Mouse (Mus musculus) cerebellum, adult 11-12 months (tissue): Measurements from ENCODE around the gene Yrdc.
A peak's percentile ranks its signal among the peaks of the same experiment; 100 is the strongest.

Experiments
- DNase-seq: peaks from one replicate; pipeline ENCODE4 v3.0.0; 2022

Yrdc gene

DNA sequence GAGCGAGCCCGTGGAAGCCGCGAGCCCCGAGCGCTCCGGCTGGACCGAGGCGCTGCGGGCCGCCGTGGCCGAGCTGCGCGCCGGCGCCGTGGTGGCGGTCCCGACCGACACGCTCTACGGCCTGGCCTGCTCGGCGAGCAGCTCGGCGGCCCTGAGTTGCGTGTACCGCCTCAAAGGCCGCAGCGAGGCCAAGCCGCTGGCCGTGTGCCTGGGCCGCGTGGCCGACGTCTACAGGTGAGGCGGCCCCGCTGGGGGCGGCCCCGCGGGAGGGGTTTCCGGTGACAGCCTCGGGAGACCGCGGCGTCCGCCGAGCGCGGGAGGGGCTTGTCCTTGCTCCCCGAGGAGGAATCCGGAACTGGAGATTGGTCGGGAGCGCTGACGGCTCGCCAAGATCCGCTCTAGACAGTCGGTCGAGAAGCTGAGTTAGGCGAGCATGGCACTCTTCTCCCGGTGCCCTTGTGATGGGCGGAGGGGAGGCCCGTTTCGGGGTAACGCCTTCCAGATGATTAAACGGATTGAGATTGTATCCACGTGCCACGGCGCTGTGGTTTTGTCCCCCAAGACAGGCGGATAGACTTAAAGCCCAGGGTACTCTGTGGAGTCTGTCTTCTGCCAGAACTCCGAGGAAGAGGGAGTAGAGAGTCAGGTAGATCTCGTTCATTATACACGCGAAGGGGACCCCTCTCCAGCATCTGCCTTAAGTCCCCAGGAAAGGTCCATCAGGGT is 617 bp downstream of the Yrdc start, which contains the start of gene 1110065P20Rik:
TSS of gene 1110065P20Rik (minus strand) at position 264 of the 726 bp plus-strand sequence.
- peak; percentile 85 for DNase-seq

GRCm38 (mm10) chr4:124856294-124856693 is 5.8 kb downstream of the Yrdc start:
- DNase-seq, result no peak

DNA sequence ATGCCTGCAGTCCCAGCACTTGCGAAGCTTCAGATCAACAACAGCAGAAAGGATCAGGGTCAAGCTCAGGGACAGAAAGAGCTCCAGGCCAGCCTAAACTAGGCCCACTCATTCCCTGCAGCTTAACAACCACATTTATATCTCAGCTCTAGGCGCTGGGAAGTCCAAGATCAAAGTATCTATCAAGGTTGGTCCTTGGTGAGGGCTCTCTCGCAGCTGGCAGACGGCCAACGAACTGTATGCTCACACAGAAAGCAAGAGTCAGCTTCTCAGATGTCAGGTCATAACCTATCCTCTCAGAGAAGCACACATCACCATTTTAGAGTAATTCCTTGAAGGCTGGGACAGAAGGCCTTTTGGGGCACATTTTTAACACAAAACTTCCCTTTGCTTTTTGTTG is 7.9 kb downstream of the Yrdc start:
- no peak for DNase-seq

DNA sequence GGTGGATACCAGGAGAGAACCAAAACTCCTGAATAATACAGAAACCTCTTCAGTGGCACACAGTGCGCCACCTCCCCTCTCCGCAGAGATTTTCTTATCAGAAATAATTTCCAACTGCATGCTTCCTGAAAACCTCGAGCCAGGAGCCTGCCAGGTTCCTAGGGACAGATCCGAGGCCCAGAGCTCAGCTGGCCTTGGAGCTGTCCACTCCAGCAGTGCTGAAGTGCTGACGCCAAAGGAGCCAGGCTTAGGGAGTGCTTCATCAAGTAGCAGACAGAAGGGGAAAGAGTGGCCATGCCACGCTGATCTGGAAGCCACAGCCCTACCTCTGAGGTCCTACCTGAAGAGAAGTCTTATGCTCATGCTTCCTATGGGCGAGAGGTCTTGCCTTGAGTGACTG is 10.0 kb downstream of the Yrdc start:
- no peak for DNase-seq

DNA sequence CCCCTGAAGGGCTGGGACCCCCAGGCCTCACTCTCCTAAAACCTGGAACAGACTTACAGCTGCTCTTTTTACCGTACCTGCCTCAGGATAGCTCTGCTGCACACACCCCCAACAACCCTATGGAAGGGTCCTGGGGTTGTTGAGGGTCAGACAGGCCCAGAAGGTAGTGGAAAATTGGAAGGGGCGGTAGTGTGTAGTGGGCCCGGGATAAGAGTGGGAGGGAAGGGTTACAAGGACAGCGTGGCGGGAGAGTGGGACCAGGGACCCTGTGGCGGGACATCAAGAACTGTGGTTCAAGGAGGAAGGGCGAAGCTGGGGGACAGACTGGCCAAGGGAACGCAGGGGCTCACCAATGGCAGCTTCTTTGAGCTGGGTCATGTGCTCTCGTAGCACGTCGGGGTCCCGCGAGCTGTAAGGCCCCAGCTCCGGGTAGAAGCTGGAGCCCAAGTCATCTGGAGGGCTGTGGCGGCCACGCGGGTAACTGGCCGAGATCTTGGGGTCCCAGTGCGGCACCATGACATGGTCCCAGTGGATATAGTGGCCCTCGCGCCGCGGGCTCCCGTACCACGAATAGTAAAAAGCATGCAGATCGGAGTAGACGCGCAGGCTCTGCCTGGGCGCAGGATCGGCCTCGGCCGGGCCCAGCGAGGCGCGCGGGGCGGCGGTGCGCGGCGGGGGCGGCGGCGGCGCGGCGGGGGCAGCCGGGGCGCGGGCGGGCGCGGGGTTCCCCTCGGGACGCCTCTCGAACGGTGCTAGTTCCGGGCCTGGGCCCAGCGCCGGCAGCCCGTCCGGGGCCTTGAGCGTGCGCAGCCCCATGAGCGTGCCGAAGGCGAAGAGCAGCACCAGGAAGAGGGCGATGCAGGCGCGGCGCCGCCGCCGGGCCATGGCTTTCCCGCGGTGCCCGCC is 11.1 kb downstream of the Yrdc start, which contains the start of gene Maneal:
TSS of gene Maneal (minus strand) at position 889 of the 906 bp plus-strand sequence.
- DNase-seq, result peak; percentile 48

GRCm38 (mm10) chr4:124872719-124873118 is 22.2 kb downstream of the Yrdc start:
- no peak for DNase-seq

- DNase-seq, result no peak
Measured at GRCm38 (mm10) chr4:124880599-124880998, 30.1 kb downstream of the Yrdc start, which contains the start of gene Epha10. Epha10 (plus strand) TSS chr4:124880899.

DNA sequence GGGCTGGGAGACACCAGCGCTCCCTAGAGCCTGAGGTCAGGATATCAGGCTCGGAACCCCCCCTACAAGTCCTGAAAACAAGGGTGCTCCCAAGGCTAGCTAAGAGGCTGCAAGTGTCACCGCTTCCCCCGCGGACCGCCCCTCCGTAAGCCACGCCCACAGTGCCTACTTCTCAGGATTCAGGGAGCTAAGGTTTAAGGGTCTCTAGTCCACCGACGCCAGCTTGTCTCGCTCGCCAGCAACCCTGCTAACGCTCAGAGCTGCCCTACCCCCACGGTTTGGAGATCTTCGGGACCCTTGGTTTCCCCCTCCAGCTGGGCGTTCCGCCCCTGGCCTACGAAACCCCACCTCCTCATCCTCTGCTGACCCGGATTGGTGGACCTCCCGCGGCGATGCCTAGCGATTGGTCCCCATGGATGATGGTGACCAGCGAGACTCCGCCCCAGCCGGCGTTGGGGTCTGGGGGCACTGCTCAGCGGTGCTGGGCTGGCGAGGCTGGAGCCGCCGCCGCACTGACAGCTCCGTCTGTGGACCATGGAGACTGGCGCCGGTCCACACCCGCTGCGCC is 30.9 kb downstream of the Yrdc start:
- peak; percentile 63 for DNase-seq

- no peak for DNase-seq
Measured at GRCm38 (mm10) chr4:124882151-124882729, 31.8 kb downstream of the Yrdc start.

- DNase-seq, result no peak
Measured at GRCm38 (mm10) chr4:124888702-124889101, 38.2 kb downstream of the Yrdc start.

DNA sequence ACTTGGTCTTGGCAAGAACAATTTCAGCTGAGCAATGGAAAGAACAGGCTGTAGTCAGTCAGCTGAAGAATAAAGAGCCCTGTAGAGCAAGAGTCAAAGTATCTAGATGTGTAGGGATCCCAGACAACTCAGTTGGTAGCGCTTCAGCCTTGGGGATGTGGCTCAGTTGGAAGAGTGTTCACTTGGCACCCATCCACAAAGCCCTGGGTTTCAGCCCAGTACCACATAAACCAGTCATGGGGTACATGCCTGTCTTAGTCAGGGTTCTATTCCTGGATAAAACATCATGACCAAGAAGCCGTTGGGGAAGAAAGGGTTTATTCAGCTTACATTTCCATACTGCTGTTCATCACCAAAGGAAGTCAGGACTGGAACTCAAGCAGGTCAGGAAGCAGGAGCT is 39.5 kb downstream of the Yrdc start:
- no peak for DNase-seq

GRCm38 (mm10) chr4:124890831-124891230 is 40.4 kb downstream of the Yrdc start:
- no peak for DNase-seq

- DNase-seq, result peak; percentile 34
Measured at GRCm38 (mm10) chr4:124893769-124894168, 43.3 kb downstream of the Yrdc start.

DNA sequence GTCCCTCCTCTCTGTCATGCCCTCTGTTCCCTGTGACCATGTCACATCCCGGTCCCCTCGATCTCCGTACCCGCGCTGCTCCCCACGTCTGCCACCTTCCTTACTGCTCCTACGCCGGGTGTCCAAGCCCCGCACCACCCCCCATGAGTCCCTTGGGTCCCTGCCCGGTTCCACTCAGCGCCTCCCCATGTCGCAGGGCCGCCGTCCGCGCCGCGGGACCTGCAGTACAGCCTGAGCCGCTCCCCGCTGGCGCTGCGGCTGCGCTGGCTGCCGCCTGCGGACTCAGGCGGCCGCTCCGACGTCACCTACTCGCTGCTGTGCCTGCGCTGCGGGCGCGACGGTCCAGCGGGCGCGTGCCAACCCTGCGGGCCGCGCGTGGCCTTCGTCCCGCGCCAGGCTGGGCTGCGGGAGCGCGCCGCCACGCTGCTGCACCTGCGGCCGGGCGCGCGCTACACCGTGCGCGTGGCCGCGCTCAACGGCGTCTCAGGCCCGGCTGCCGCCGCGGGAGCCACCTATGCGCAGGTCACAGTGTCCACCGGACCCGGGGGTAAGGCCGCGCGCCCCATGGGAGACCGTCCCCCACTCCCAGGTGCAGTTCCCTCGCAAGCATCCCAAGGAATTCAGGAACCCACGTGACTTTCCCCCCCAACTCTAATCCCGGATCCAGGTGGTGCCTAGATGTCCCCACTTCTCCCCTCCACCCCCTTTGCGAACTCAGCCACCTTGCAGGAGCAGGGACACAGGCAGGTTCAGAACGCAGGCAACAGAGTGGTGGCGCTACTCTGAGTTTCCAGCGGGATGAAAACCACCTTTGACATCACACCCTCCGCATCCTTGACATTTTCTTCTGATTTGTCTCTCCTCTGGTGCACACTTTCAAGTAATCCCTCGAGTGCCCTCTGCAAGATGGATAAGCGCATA is 44.3 kb downstream of the Yrdc start:
- peak; percentile 88 for DNase-seq

DNA sequence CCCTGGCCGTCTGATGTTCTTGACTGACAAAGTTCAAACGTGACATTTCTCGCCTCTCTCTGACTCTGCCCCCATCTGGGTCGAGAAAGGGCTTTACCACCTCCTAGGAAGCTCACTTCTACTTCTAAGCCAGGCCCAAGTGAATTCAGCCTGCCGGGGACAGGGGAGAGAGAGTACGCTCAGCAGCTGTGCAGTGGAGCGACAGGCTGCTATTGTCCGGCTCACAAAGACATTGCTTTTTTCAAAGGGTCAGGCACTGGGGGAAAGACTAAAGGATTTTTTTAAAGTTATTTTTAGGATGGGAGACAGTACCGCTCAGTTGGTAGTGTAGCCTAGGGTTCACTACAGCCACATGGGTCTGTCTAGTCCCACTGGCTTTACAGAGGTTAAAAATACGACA is 47.9 kb downstream of the Yrdc start:
- DNase-seq, result no peak

DNA sequence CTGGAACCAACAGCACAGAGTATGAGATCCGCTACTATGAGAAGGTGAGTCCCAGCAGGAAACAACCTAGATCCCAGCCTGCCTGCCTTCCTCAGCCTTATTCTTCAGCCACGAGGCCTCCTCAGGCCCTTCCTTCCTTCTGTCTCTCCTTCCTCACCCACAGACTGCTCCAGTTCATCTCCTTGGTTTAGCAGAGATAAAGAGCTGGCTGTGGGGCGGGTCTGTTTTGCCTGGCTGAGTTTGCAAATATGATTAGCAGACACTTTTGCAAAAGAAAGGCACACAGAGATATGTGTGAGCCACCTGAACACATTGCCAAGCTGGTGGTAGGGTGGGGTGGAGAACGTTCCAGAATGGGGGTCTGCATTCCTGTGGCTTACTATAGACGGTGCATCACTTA is 49.4 kb downstream of the Yrdc start:
- no peak for DNase-seq
